Mouse (Mus musculus): ENCODE measurements around the gene Slamf8.

DNA sequence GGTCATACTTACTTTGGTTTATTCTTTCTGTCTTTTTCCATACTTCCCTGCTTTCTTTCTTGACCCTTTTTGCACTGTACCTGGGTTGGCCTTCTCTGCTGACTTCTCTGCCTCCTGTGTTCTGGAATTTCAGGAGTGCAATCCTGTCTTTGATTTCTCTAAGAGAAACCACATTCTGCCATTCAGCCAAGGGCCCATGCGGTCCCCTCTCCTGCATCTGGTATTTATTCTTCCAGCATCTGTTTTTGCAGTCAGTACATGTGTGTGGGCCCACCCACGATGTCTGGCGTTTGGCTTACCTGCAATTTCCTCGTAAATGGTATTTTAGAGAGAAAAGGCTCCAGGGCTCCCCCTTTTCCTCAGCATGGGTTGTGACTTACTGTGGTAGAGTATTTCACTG is 27.8 kb upstream of the Slamf8 start:
- TF ChIP-seq CTCF (IDR thresholded peaks at IDR 0.05; ENCODE audit: borderline replicate concordance, extremely low read depth, insufficient read depth, insufficient read length) (no peak), POLR2A (IDR thresholded peaks at IDR 0.05; ENCODE audit: borderline replicate concordance, extremely low read depth, insufficient read depth, insufficient read length, poor library complexity, severe bottlenecking) (no peak)

Data from brain, embryonic 14.5 days (tissue).